Mouse (Mus musculus): ENCODE data around the gene Meox1.

GRCm38 (mm10) chr11:101849286-101849685, 44.9 kb downstream of the Meox1 start:
- TF ChIP-seq CTCF (IDR thresholded peaks at IDR 0.05; ENCODE audit: borderline replicate concordance, insufficient read depth, low read depth, low read length) (no peak), POLR2A (IDR thresholded peaks at IDR 0.05; ENCODE audit: borderline replicate concordance, insufficient read depth, low read length) (no peak)
